Mouse (Mus musculus) neural tube, embryonic 12.5 days (tissue): ENCODE data around the gene BC028528. TPM values are rescaled to one million over a fixed set of nuclear protein-coding genes. Genes with fewer than 3 reads are reported as not detected.
"Not testable (repeated sequence)": the region's sequence is repeated elsewhere in the genome, so short reads cannot be mapped to it uniquely, and the experiment has no call there.

ENCODE experiments used
- ATAC-seq: fragments of 200-750 bp; cut with Nextera tagmentation; 2 replicates; pipeline ENCODE4 v1.8.0; 2017; ENCODE audit warnings: low read depth, mild to moderate bottlenecking, moderate TSS enrichment, moderate library complexity; ENCODE audit not compliant: low FRiP score
- H3K27ac ChIP-seq: fragments of 300-500 bp; sonication (generic); 2 replicates; pipeline ENCODE4 v1.5.1; 2016
- H3K27me3 ChIP-seq: fragments of 300-500 bp; sonication (generic); replicated peaks from 2 replicates; pipeline ENCODE4 v1.6.1; 2016; ENCODE audit warnings: mild to moderate bottlenecking
- H3K36me3 ChIP-seq: fragments of 300-500 bp; sonication (generic); 2 replicates; pipeline ENCODE4 v1.6.1; 2016; ENCODE audit warnings: mild to moderate bottlenecking
- H3K4me1 ChIP-seq: fragments of 300-500 bp; sonication (generic); 2 replicates; pipeline ENCODE4 v1.6.1; 2016
- H3K4me2 ChIP-seq: fragments of 300-500 bp; sonication (generic); replicated peaks from 2 replicates; pipeline ENCODE4 v1.6.1; 2016; ENCODE audit warnings: mild to moderate bottlenecking
- H3K4me3 ChIP-seq: fragments of 300-500 bp; sonication (generic); 2 replicates; pipeline ENCODE4 v1.5.1; 2016
- H3K9ac ChIP-seq: fragments of 300-500 bp; sonication (generic); 2 replicates; pipeline ENCODE4 v1.6.1; 2016; ENCODE audit warnings: mild to moderate bottlenecking
- H3K9me3 ChIP-seq: fragments of 300-500 bp; sonication (generic); 2 replicates; pipeline ENCODE4 v1.6.1; 2016; ENCODE audit warnings: mild to moderate bottlenecking
- WGBS: fragments of 180-500 bp; shearing (Covaris S2); methylation state at CpG from one replicate; pipeline ENCODE4 v1.1.7; 2016; 5-methylcytosine and 5-hydroxymethylcytosine counted together
- polyA plus RNA-seq: library from polyadenylated mRNA; unstranded; fragments of >200 nt; fragmentation: Nextera tagmentation; extraction: Ambion mirVana; gene quantifications from 2 replicates; pipeline ENCODE4 v1.2.1, GENCODE M21; 2016

Gene BC028528
- polyA plus RNA-seq, 1 experiment from 2014 or later: 13.5 TPM

DNA sequence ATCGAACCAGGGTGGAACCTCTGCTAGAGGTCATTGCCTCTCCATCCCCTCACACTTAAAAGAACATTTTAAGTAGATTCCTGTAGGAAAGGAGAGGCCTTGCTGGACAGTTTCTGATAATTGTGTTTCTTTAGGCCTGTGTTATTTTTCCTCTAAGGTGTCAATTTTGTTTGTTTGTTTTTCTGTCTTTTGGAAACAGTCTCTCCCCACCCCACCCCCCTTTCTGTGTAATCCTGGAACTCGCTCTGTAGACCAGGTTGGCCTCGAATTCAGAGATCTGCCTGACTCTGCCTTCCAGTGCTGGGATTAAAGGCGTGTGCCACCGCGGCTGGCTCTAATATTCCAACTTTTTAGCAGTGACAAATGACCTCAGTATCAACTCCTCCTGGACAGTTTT is 36.5 kb upstream of the BC028528 start:
- H3K9me3 ChIP-seq: no peaks in the 10 kb centered on the region
- peak overlapping the region; percentile 85 for H3K4me3 ChIP-seq
- H3K27ac ChIP-seq: peak overlapping the region; percentile 58; the same call in 1 of the 2 replicates
- no peaks in the 10 kb centered on the region for H3K27me3 ChIP-seq
- H3K9ac ChIP-seq: no peak overlapping the region
- peaks cover 4% of the 10 kb centered on the region; the same call in 1 of the 2 replicates for H3K36me3 ChIP-seq
- H3K4me1 ChIP-seq: peaks cover 13% of the 10 kb centered on the region
- no peak for ATAC-seq
- 79% methylated on average over 6 of the region's 6 CpGs for WGBS
- H3K4me2 ChIP-seq: peak overlapping the region; percentile 72

DNA sequence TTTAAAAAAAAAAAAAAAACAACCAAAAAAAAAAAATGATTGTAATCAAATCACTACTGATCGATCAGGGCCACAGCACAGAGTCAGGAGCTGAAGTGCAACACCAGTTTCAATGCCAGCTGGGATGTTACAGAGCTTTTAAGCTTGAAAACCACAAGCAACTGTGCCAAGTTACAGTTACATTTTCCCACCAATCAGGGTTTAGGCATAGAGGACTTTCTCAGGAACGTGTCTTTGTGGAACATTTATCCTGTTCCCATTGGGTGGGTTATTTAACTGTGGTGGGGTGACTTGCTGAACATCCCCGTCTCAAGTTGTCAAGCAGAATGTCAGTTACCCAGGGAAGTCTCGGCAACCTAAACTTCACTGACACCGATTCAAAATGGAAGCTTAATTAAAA is 33.3 kb upstream of the BC028528 start:
- no peak overlapping the region for H3K4me2 ChIP-seq
- H3K9ac ChIP-seq: no peak overlapping the region
- H3K27ac ChIP-seq: no peak overlapping the region
- WGBS: 85% methylated on average over 5 of the region's 5 CpGs
- no peak overlapping the region for H3K4me3 ChIP-seq
- no peaks in the 10 kb centered on the region for H3K4me1 ChIP-seq
- no peaks in the 10 kb centered on the region for H3K36me3 ChIP-seq
- no peak for ATAC-seq
- no peaks in the 10 kb centered on the region for H3K9me3 ChIP-seq
- H3K27me3 ChIP-seq: no peaks in the 10 kb centered on the region

- no peak overlapping the region for H3K27ac ChIP-seq
- no peak for ATAC-seq
- no peaks in the 10 kb centered on the region for H3K9me3 ChIP-seq
- no peak overlapping the region for H3K9ac ChIP-seq
- H3K4me2 ChIP-seq: no peak overlapping the region
- no peaks in the 10 kb centered on the region for H3K4me1 ChIP-seq
- 71% methylated on average over 4 of the region's 4 CpGs for WGBS
- H3K27me3 ChIP-seq: no peaks in the 10 kb centered on the region
- H3K36me3 ChIP-seq: no peaks in the 10 kb centered on the region
- no peak overlapping the region for H3K4me3 ChIP-seq
Measured at GRCm38 (mm10) chr3:95924185-95924584, 32.4 kb upstream of the BC028528 start.

DNA sequence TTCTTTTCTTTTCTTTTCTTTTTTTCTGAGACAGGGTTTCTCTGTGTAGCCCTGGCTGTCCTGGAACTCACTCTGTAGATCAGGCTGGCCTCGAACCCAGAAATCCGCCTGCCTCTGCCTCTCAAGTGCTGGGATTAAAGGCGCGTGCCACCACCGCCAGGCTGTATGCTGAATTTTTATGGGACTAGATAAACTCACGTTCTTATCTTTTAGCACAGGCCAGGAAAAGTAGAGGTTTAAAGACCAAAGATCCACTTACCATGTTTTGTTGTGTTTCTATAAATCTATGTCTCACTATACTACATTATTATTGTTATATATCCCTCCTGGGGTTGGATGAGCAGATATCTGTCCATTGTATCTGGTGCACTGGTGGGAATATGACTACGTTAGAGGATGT is 31.6 kb upstream of the BC028528 start:
- not testable (repeated sequence) for H3K27me3 ChIP-seq, H3K27ac ChIP-seq, H3K9ac ChIP-seq, H3K36me3 ChIP-seq, H3K9me3 ChIP-seq, H3K4me2 ChIP-seq, ATAC-seq, H3K4me3 ChIP-seq, H3K4me1 ChIP-seq
- WGBS: 90% methylated on average over 7 of the region's 7 CpGs

GRCm38 (mm10) chr3:95920532-95920931 is 28.7 kb upstream of the BC028528 start:
- 65% methylated on average over 2 of the region's 2 CpGs for WGBS
- not testable (repeated sequence) for H3K9me3 ChIP-seq, H3K9ac ChIP-seq, H3K4me3 ChIP-seq, H3K4me1 ChIP-seq, H3K27me3 ChIP-seq, H3K27ac ChIP-seq, H3K4me2 ChIP-seq, H3K36me3 ChIP-seq, ATAC-seq

GRCm38 (mm10) chr3:95916760-95917159 is 25.0 kb upstream of the BC028528 start:
- Histone ChIP-seq H3K4me3 (no peak overlapping the region), H3K9ac (no peak overlapping the region), H3K4me1 (no peaks in the 10 kb centered on the region), H3K9me3 (no peaks in the 10 kb centered on the region), H3K4me2 (no peak overlapping the region), H3K27me3 (no peaks in the 10 kb centered on the region), H3K27ac (no peak overlapping the region), H3K36me3 (no peaks in the 10 kb centered on the region)
- no peak for ATAC-seq
- 79% methylated on average over 7 of the region's 7 CpGs for WGBS

- ATAC-seq: no peak
- no peak overlapping the region for H3K9ac ChIP-seq
- WGBS: 97% methylated on average over 4 of the region's 4 CpGs
- H3K4me2 ChIP-seq: no peak overlapping the region
- no peaks in the 10 kb centered on the region for H3K4me1 ChIP-seq
- H3K4me3 ChIP-seq: no peak overlapping the region
- no peaks in the 10 kb centered on the region for H3K27me3 ChIP-seq
- no peak overlapping the region for H3K27ac ChIP-seq
- H3K36me3 ChIP-seq: no peaks in the 10 kb centered on the region
- H3K9me3 ChIP-seq: no peaks in the 10 kb centered on the region
Measured at GRCm38 (mm10) chr3:95914706-95915105, 22.9 kb upstream of the BC028528 start.

DNA sequence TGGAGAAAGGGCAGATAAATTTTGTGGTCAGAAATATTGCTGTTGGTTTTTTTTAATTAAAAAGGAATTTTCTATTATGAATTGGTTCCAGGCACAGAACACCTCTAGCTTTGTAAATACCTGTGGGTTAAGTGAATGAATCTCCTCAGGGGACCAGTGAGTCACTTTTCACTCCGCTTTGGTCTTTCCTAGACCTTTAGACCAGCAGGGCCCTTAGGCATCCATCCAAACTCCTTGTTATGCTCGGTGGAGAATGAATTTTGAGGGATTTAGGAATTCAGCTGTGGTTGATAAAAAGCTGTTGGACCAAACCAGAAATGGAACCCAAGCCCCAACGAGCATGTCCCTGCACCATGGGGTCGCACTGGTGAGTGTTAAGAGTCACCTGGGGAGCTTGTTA is 15.8 kb upstream of the BC028528 start:
- Histone ChIP-seq H3K36me3 (no peaks in the 10 kb centered on the region), H3K4me2 (no peak overlapping the region), H3K9ac (no peak overlapping the region), H3K4me3 (no peak overlapping the region), H3K27ac (no peak overlapping the region), H3K9me3 (no peaks in the 10 kb centered on the region), H3K4me1 (peaks cover 25% of the 10 kb centered on the region), H3K27me3 (no peaks in the 10 kb centered on the region)
- WGBS: 58% methylated on average over 4 of the region's 4 CpGs
- no peak for ATAC-seq

DNA sequence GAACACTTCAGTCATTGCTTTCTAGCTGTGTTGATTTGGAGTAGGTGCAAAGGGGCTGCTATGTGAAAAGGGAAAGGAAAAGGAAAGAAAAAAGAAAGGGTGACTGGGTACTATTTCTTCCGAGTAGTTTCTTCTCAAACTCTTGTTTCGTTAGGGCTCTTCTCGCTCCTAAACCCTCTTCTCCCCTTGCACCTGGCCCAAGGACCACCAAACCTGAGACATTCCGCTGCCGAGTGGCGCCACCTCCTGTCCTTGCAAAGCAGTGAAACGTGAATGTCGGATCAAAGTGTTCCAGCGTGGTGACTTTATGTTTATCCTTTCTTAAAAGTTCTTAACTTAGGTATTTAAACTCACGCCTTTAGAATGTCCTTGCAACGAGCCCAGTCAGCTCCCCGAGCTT is 15.1 kb upstream of the BC028528 start:
- WGBS: under 1% methylated on average over 12 of the region's 12 CpGs
- no peaks in the 10 kb centered on the region for H3K9me3 ChIP-seq
- peak overlapping the region; percentile 83 for H3K4me2 ChIP-seq
- no peaks in the 10 kb centered on the region for H3K36me3 ChIP-seq
- no peak overlapping the region; the same call in 1 of the 2 replicates for H3K9ac ChIP-seq
- no peak for ATAC-seq
- no peak overlapping the region for H3K27ac ChIP-seq
- H3K4me1 ChIP-seq: peaks cover 25% of the 10 kb centered on the region
- H3K27me3 ChIP-seq: no peaks in the 10 kb centered on the region
- H3K4me3 ChIP-seq: no peak overlapping the region

DNA sequence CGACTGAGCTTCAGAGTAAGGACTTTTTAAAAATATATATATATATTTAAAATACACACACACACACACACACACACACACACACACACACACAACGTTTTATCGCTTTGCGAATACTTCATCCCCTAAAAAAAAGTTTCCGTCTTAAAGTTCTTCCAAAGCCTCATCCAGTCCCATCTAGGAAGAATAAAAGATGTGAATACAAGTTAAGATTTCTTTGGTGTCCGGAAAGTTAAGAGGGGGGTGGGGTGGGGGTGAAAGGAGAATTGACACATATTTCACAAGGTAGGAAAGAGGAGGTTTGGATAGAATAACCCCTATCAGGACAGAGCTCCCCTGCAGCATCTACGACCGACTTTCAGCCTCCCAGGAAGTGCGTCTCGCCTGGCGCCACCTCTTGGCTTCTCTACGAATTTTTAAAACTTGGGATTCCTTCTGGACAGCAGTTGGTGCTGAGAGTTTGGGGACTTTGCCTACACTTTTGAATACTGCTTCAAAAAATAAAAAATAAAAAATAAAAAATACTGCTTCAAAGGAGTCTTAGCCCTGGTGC is 14.2 kb upstream of the BC028528 start:
- peak overlapping the region; percentile 28; the same call in 1 of the 2 replicates for H3K4me3 ChIP-seq
- no peak for ATAC-seq
- H3K4me2 ChIP-seq: peak overlapping the region; percentile 83
- WGBS: under 1% methylated on average over 12 of the region's 12 CpGs
- no peak overlapping the region for H3K27ac ChIP-seq
- no peaks in the 10 kb centered on the region for H3K9me3 ChIP-seq
- no peaks in the 10 kb centered on the region for H3K36me3 ChIP-seq
- H3K4me1 ChIP-seq: peaks cover 25% of the 10 kb centered on the region
- H3K9ac ChIP-seq: peak overlapping the region; percentile 52; the same call in 1 of the 2 replicates
- no peaks in the 10 kb centered on the region for H3K27me3 ChIP-seq

DNA sequence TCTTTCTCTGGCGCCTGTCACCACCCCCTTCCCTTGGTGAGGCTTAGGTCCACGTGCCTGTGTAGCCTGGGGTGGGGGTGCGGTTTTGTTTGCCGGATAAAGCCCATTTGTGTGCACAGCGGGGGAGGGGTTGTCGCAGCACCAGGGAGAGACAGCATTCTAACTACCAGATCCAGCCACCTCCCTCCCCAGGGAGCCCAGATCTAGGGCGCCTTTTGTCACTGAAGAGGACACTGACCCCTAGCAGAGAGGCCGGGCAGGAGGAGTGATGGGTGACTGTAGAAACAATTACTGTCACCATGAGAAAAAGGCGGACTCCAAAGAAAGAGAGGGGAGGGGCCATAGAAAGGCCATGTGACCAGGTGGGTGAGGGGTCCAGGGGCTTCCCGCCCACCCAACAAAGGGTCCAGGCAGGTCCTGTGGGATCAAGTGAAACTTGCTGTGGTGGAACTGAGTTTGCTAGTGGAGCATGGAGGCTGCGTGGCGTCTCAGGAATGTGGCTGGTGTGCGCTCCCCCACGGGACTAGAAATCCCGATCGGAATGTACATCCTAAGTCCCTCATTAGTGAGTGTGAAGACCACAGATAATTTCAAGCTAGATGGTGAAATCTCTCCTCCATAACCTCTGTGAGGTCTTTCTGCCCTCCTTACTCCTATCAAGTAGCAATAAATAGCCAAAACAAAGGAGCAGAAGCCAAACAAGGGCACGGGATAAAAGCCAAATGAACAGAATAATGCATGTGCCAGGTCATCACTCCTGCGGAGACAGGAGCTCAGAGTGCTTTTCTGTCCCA is 13.5 kb upstream of the BC028528 start:
- Histone ChIP-seq H3K27ac (no peak overlapping the region), H3K9me3 (no peaks in the 10 kb centered on the region), H3K4me2 (peak overlapping the region; percentile 83), H3K36me3 (no peaks in the 10 kb centered on the region), H3K4me3 (peak overlapping the region; percentile 28), H3K27me3 (no peaks in the 10 kb centered on the region), H3K4me1 (peaks cover 25% of the 10 kb centered on the region), H3K9ac (peak overlapping the region; percentile 52)
- WGBS: 0% methylated on average over 18 of the region's 18 CpGs
- ATAC-seq: peak; percentile 67

GRCm38 (mm10) chr3:95904568-95904967 is 12.8 kb upstream of the BC028528 start, which contains the start of gene Car14:
Gene Car14 (minus strand): TSS chr3:95904691.
- Histone ChIP-seq H3K36me3 (no peaks in the 10 kb centered on the region), H3K4me2 (peak within 1 kb of the TSS; percentile 83), H3K4me1 (peaks cover 25% of the 10 kb centered on the region), H3K9ac (peak within 1 kb of the TSS; percentile 52), H3K27me3 (no peaks in the 10 kb centered on the region), H3K4me3 (peak within 1 kb of the TSS; percentile 28), H3K9me3 (no peaks in the 10 kb centered on the region), H3K27ac (no peak within 1 kb of the TSS)
- peak; percentile 43 for ATAC-seq
- WGBS: under 1% methylated on average over 15 of the region's 15 CpGs
